In the genomic region with DNA sequence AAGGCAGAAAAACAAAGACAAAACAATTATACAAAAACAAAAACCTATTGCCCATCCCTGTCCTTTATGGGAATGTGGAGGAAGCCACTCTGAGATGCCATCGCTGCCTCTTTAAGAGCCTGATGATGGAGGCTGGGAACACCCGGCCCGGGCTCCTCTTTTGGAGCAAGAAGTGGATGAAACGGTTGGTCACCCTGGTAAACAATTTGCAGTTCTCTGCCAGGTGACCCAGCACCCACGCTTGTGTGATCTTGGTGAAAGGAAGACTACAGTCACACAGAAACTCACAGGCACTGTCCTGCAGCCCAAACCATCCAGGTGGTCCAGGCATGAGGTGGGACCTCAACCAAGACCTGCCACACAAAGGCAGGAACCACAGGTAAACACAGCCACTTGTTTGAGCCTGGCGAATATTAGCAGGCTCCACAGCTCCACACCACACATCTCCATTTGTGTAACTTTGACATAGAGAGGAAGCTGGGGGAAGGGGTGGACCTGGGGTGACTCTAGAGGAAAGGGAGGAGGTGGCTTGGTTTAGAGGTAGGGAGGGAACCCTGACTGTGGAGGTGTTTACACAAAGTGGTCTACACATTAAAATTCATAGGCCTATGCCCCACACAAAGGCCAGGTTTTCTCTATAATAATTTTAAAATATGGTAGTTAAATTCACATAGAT, we compare ENCODE assay signal across 21 mouse cellular contexts.
DNase-seq lines count a peak whose midpoint lies in the region; ATAC-seq and TF ChIP-seq lines count a peak whose summit lies in the region.
"Had no signal": no experiment of that assay in that cellular context is flagged by ENCODE, and none has a peak within 500 bp of the region (broad histone marks: within the 10 kb centered on the region; RNA-seq: fewer than 3 reads in every experiment).

No protein-coding gene starts in this region.

- 59% methylated on average over 6 of the region's 6 CpGs for WGBS in intestine, embryonic 14.5 days
- 77% methylated on average over 6 of the region's 6 CpGs for WGBS in intestine, postnatal 0 days
- WGBS in stomach, embryonic 14.5 days = 52% methylated on average over 6 of the region's 6 CpGs
- 55% methylated on average over 6 of the region's 6 CpGs for WGBS in stomach, postnatal 0 days
- 61% methylated on average over 6 of the region's 6 CpGs for WGBS in stomach, embryonic 16.5 days

- H3K4me2 ChIP-seq in intestine, embryonic 14.5 days (ENCODE audit: low read length) = no peak overlapping the region
- no peak overlapping the region for H3K4me2 ChIP-seq in intestine, postnatal 0 days (replicated peaks; ENCODE audit: low read depth)
- no peak overlapping the region for H3K4me2 ChIP-seq in stomach, embryonic 14.5 days (replicated peaks; ENCODE audit: low read depth, low read length)
- no peak overlapping the region for H3K4me2 ChIP-seq in stomach, postnatal 0 days (replicated peaks; ENCODE audit: low read depth)
- H3K4me2 ChIP-seq in stomach, embryonic 16.5 days (ENCODE audit: low read depth, low read length) = no peak overlapping the region
- H3K4me2 ChIP-seq: embryonic facial prominence, embryonic 15.5 days; heart, embryonic 12.5 days; hindbrain, embryonic 14.5 days; liver, embryonic 13.5 days; neural tube, embryonic 12.5 days had no signal

- peak; percentile 41; the same call in 1 of the 2 replicates for ATAC-seq in intestine, embryonic 14.5 days (replicated peaks; ENCODE audit: low FRiP score, low TSS enrichment, low read depth)
- no peak for ATAC-seq in intestine, postnatal 0 days
- ATAC-seq in stomach, embryonic 14.5 days (ENCODE audit: insufficient number of reproducible peaks, insufficient read depth, low FRiP score, low read depth) = 0 out of 2 replicates have a peak, but pooled peaks have one; percentile 38
- no peak for ATAC-seq in stomach, postnatal 0 days (ENCODE audit: low FRiP score, low TSS enrichment)
- no peak; the same call in 1 of the 2 replicates for ATAC-seq in stomach, embryonic 16.5 days (ENCODE audit: insufficient read depth, low FRiP score)
- ATAC-seq: lung, postnatal 0 days; midbrain, embryonic 16.5 days; Patski had no signal

- TF ChIP-seq CTCF in intestine, postnatal 0 days (IDR thresholded peaks at IDR 0.05; ENCODE audit: low read depth) = no peak
- TF ChIP-seq CTCF in stomach, postnatal 0 days (IDR thresholded peaks at IDR 0.05; ENCODE audit: low read depth) = no peak

- DNase-seq in intestine, embryonic 14.5 days (ENCODE audit: low spot score) = no peak
- DNase-seq in stomach, postnatal 0 days (ENCODE audit: low spot score) = no peak
- DNase-seq in kidney, postnatal 4 days = peak; percentile 45 to 53
- DNase-seq in embryo, embryonic 10.5 days (ENCODE audit: low spot score) = no peak
- DNase-seq in cerebellum, adult 11-12 months = no peak
- DNase-seq: adrenal gland, postnatal 25 days; cerebellum, adult 2 months; gastrocnemius, postnatal 25 days; liver, embryonic 13.5 days; right cerebral cortex, postnatal 25 days had no signal

- no peaks in the 10 kb centered on the region for H3K9me3 ChIP-seq in intestine, embryonic 14.5 days (ENCODE audit: control insufficient read depth, low read length)
- H3K9me3 ChIP-seq in intestine, postnatal 0 days (ENCODE audit: control insufficient read depth) = no peaks in the 10 kb centered on the region
- H3K9me3 ChIP-seq in stomach, embryonic 14.5 days (ENCODE audit: control insufficient read depth, low read depth, low read length) = no peaks in the 10 kb centered on the region
- H3K9me3 ChIP-seq in stomach, postnatal 0 days (ENCODE audit: control insufficient read depth, low read length) = no peaks in the 10 kb centered on the region
- H3K9me3 ChIP-seq in stomach, embryonic 16.5 days (replicated peaks; ENCODE audit: control insufficient read depth, low read length) = no peaks in the 10 kb centered on the region
- H3K9me3 ChIP-seq: embryonic facial prominence, embryonic 15.5 days; forebrain, embryonic 10.5 days; heart, embryonic 12.5 days; liver, embryonic 13.5 days; neural tube, embryonic 12.5 days had no signal

- H3K36me3 ChIP-seq in intestine, embryonic 14.5 days (ENCODE audit: control insufficient read depth, insufficient read depth, low read length) = no peaks in the 10 kb centered on the region
- no peaks in the 10 kb centered on the region for H3K36me3 ChIP-seq in intestine, postnatal 0 days (ENCODE audit: control insufficient read depth, insufficient read depth)
- H3K36me3 ChIP-seq in stomach, embryonic 14.5 days (ENCODE audit: control insufficient read depth, insufficient read depth, low read length) = no peaks in the 10 kb centered on the region
- no peaks in the 10 kb centered on the region for H3K36me3 ChIP-seq in stomach, postnatal 0 days (ENCODE audit: control insufficient read depth, insufficient read depth, low read length)
- H3K36me3 ChIP-seq in stomach, embryonic 16.5 days (ENCODE audit: control insufficient read depth, insufficient read depth, low read length) = no peaks in the 10 kb centered on the region
- H3K36me3 ChIP-seq: embryonic facial prominence, embryonic 15.5 days; forebrain, embryonic 10.5 days; heart, embryonic 12.5 days; liver, embryonic 13.5 days; neural tube, embryonic 12.5 days had no signal

- no peak overlapping the region for H3K9ac ChIP-seq in intestine, embryonic 14.5 days (ENCODE audit: low read length)
- H3K9ac ChIP-seq in intestine, postnatal 0 days (ENCODE audit: low read depth, low read length) = no peak overlapping the region
- no peak overlapping the region for H3K9ac ChIP-seq in stomach, embryonic 14.5 days (replicated peaks; ENCODE audit: low read depth, low read length)
- H3K9ac ChIP-seq in stomach, postnatal 0 days (ENCODE audit: low read length) = no peak overlapping the region
- no peak overlapping the region for H3K9ac ChIP-seq in stomach, embryonic 16.5 days (ENCODE audit: low read length)
- H3K9ac ChIP-seq: embryonic facial prominence, embryonic 15.5 days; heart, embryonic 12.5 days; hindbrain, embryonic 14.5 days; liver, embryonic 13.5 days; neural tube, embryonic 12.5 days had no signal

- H3K27ac ChIP-seq in intestine, embryonic 14.5 days (ENCODE audit: low read depth) = peak overlapping the region; percentile 91
- H3K27ac ChIP-seq in intestine, postnatal 0 days (ENCODE audit: low read depth, low read length) = no peak overlapping the region
- peak overlapping the region; percentile 96 for H3K27ac ChIP-seq in stomach, embryonic 14.5 days (ENCODE audit: low read length)
- H3K27ac ChIP-seq in stomach, postnatal 0 days (replicated peaks) = no peak overlapping the region; the same call in 1 of the 2 replicates
- H3K27ac ChIP-seq in stomach, embryonic 16.5 days (ENCODE audit: low read length) = peak overlapping the region; percentile 85
- H3K27ac ChIP-seq: embryonic facial prominence, embryonic 15.5 days; forebrain, embryonic 10.5 days; liver, embryonic 13.5 days; neural tube, embryonic 12.5 days had no signal

- no peaks in the 10 kb centered on the region for H3K27me3 ChIP-seq in intestine, embryonic 14.5 days (replicated peaks; ENCODE audit: control insufficient read depth, insufficient read depth, low read length)
- H3K27me3 ChIP-seq in intestine, postnatal 0 days (replicated peaks; ENCODE audit: control insufficient read depth, insufficient read depth, low read length) = no peaks in the 10 kb centered on the region
- H3K27me3 ChIP-seq in stomach, embryonic 14.5 days (ENCODE audit: control insufficient read depth, insufficient read depth, low read length) = no peaks in the 10 kb centered on the region
- H3K27me3 ChIP-seq in stomach, postnatal 0 days (ENCODE audit: control insufficient read depth, insufficient read depth, low read length) = no peaks in the 10 kb centered on the region
- no peaks in the 10 kb centered on the region for H3K27me3 ChIP-seq in stomach, embryonic 16.5 days (ENCODE audit: control insufficient read depth, insufficient read depth, low read length)
- H3K27me3 ChIP-seq: embryonic facial prominence, embryonic 15.5 days; heart, embryonic 12.5 days; liver, embryonic 13.5 days had no signal

- no peak overlapping the region for H3K4me3 ChIP-seq in intestine, embryonic 14.5 days (ENCODE audit: low read depth, low read length)
- H3K4me3 ChIP-seq in intestine, postnatal 0 days (ENCODE audit: low read depth, low read length) = no peak overlapping the region
- no peak overlapping the region for H3K4me3 ChIP-seq in stomach, embryonic 14.5 days (ENCODE audit: low read depth, low read length)
- no peak overlapping the region for H3K4me3 ChIP-seq in stomach, postnatal 0 days (ENCODE audit: low read depth, low read length)
- H3K4me3 ChIP-seq in stomach, embryonic 16.5 days (replicated peaks; ENCODE audit: low read length) = no peak overlapping the region
- H3K4me3 ChIP-seq: embryonic facial prominence, embryonic 15.5 days; forebrain, embryonic 10.5 days; heart, embryonic 12.5 days; liver, embryonic 13.5 days; neural tube, embryonic 12.5 days had no signal

- H3K4me1 ChIP-seq in intestine, embryonic 14.5 days (replicated peaks; ENCODE audit: control insufficient read depth, insufficient read depth, low read length) = peaks cover 38% of the 10 kb centered on the region
- H3K4me1 ChIP-seq in intestine, postnatal 0 days (replicated peaks; ENCODE audit: control insufficient read depth, insufficient read depth, low read length) = no peaks in the 10 kb centered on the region
- H3K4me1 ChIP-seq in stomach, embryonic 14.5 days (ENCODE audit: control insufficient read depth, insufficient read depth, low read length) = peaks cover 37% of the 10 kb centered on the region
- peaks cover 12% of the 10 kb centered on the region; the same call in 1 of the 2 replicates for H3K4me1 ChIP-seq in stomach, postnatal 0 days (replicated peaks; ENCODE audit: control insufficient read depth, insufficient read depth)
- peaks cover 29% of the 10 kb centered on the region for H3K4me1 ChIP-seq in stomach, embryonic 16.5 days (ENCODE audit: control insufficient read depth, insufficient read depth, low read length)
- H3K4me1 ChIP-seq: liver, embryonic 13.5 days had no signal

- TF ChIP-seq EP300 in stomach, postnatal 0 days (optimal IDR thresholded peaks at IDR 0.05) = no peak

Comparison
In these comparisons a context has a peak if more than half of its experiments do, and no peak if none do; other contexts are left out.
1. ATAC-seq: peak in intestine, embryonic 14.5 days (single experiment) and stomach, embryonic 14.5 days (single experiment); none in intestine, postnatal 0 days (single experiment), stomach, postnatal 0 days (single experiment) and stomach, embryonic 16.5 days (single experiment).
2. H3K27ac ChIP-seq: peak in intestine, embryonic 14.5 days (single experiment), stomach, embryonic 14.5 days (single experiment) and stomach, embryonic 16.5 days (single experiment); none in intestine, postnatal 0 days (single experiment) and stomach, postnatal 0 days (single experiment).
3. DNase-seq: peak in kidney, postnatal 4 days (2 of 2); none in intestine, embryonic 14.5 days (single experiment), stomach, postnatal 0 days (single experiment), embryo, embryonic 10.5 days (single experiment) and cerebellum, adult 11-12 months (single experiment).